Mouse (Mus musculus): ENCODE data around the gene Rtf2. TPM values are rescaled to one million over a fixed set of nuclear protein-coding genes. Genes with fewer than 3 reads are reported as not detected.

Rtf2 gene
- 20.2 and 24.2 TPM in 2 replicates for polyA plus RNA-seq (2012; rRNA removed)

GRCm38 (mm10) chr2:172439843-172440639, at the start of gene Rtf2:
TSS of gene Rtf2 (plus strand) at chr2:172440556.

GRCm38 (mm10) chr2:172393391-172394051, 46.8 kb upstream of the Rtf2 start, which contains the start of gene Cass4:
TSS of gene Cass4 (plus strand) at chr2:172393794.

GRCm38 (mm10) chr2:172458496-172458895, 18.1 kb downstream of the Rtf2 start, which contains the start of gene Gcnt7:
TSS of gene Gcnt7 (minus strand) at chr2:172458596.

GRCm38 (mm10) chr2:172472318-172472717, 32.0 kb downstream of the Rtf2 start, which contains the start of gene Fam209:
TSS of gene Fam209 (plus strand) at chr2:172472520.

Other genes starting within 250 kb of the Rtf2 start
- not detected in 2 replicates for gene Mc3r, start 192.1 kb upstream of the Rtf2 start, polyA plus RNA-seq (2012; rRNA removed)
- 49.8 and 64.5 TPM in 2 replicates for gene Fam210b, start 95.0 kb upstream of the Rtf2 start, polyA plus RNA-seq (2012; rRNA removed)
- 62.5 and 69.6 TPM in 2 replicates for gene Aurka, start 70.0 kb upstream of the Rtf2 start, polyA plus RNA-seq (2012; rRNA removed)
- gene Cstf1, start 69.9 kb upstream of the Rtf2 start, polyA plus RNA-seq (2012; rRNA removed): 21.8 and 25.5 TPM in 2 replicates
- gene Cass4, start 46.8 kb upstream of the Rtf2 start, polyA plus RNA-seq (2012; rRNA removed): 0.40 TPM in 2 replicates
- not detected in 2 replicates for gene Gcnt7, start 18.0 kb downstream of the Rtf2 start, polyA plus RNA-seq (2012; rRNA removed)
- gene Fam209, start 32.0 kb downstream of the Rtf2 start, polyA plus RNA-seq (2012; rRNA removed): 0.17 TPM in 1 of 2 replicates, not detected in the other
- gene Tfap2c, start 109.0 kb downstream of the Rtf2 start, polyA plus RNA-seq (2012; rRNA removed): 0.01 and 0.03 TPM in 2 replicates